Mouse (Mus musculus) megakaryocyte-erythroid progenitor cell, adult 5-6 weeks (primary cell): ENCODE results near the gene Nynrin. TPM values are rescaled to one million over a fixed set of nuclear protein-coding genes. Genes with fewer than 3 reads are reported as not detected.

Experiments used
- ATAC-seq: replicated peaks from 2 replicates; pipeline ENCODE4 v1.8.0; 2016; ENCODE audit warnings: mild to moderate bottlenecking, inconsistent platforms; ENCODE audit not compliant: severe bottlenecking, poor library complexity, low FRiP score, low TSS enrichment
- total RNA-seq, 2 experiments: library from RNA; stranded (forward) in 1 of 2; stranded (reverse) in 1 of 2; fragments of 200-1000, 215-1000 nt in 1 of 2; fragments of >200 nt in 1 of 2; fragmentation: Nextera tagmentation in 1 of 2; gene quantifications; 2 replicates each; pipeline ENCODE4 v1.2.3; 2014 to 2017

The Nynrin gene
- total RNA-seq, 2 experiments from 2014 or later, result 1.2 to 1.9 TPM

- ATAC-seq, result peak; percentile 86; the same call in 1 of the 2 replicates
Observed at GRCm38 (mm10) chr14:55905518-55905917, 51.7 kb downstream of the Nynrin start.

GRCm38 (mm10) chr14:55913406-55913805 is 59.6 kb downstream of the Nynrin start:
- ATAC-seq, result no peak

GRCm38 (mm10) chr14:55918240-55919082 is 64.7 kb downstream of the Nynrin start:
- peak; percentile 62; the same call in 1 of the 2 replicates for ATAC-seq

GRCm38 (mm10) chr14:55922475-55923232 is 68.8 kb downstream of the Nynrin start:
- peak; percentile 86 for ATAC-seq

Other genes starting within 250 kb of the Nynrin start
- gene Rec8, start 236.0 kb upstream of the Nynrin start, total RNA-seq (2014; fragmentation: Nextera tagmentation), result 28.2 and 53.3 TPM in 2 replicates
- 16.0 and 27.6 TPM in 2 replicates for gene Rec8, start 236.0 kb upstream of the Nynrin start, total RNA-seq (2017)
- 79.0 and 101 TPM in 2 replicates for gene Ipo4, start 218.1 kb upstream of the Nynrin start, total RNA-seq (2014; fragmentation: Nextera tagmentation)
- 21.2 and 26.9 TPM in 2 replicates for gene Ipo4, start 218.1 kb upstream of the Nynrin start, total RNA-seq (2017)
- gene Gm49378, start 216.1 kb upstream of the Nynrin start, total RNA-seq (2014; fragmentation: Nextera tagmentation), result 4.9 and 11.6 TPM in 2 replicates
- gene Gm49378, start 216.1 kb upstream of the Nynrin start, total RNA-seq (2017), result 3.5 and 3.7 TPM in 2 replicates
- gene Tm9sf1, start 210.2 kb upstream of the Nynrin start, total RNA-seq (2014; fragmentation: Nextera tagmentation), result 43.8 and 52.6 TPM in 2 replicates
- 61.9 and 77.4 TPM in 2 replicates for gene Tm9sf1, start 210.2 kb upstream of the Nynrin start, total RNA-seq (2017)
- gene Tssk4, start 203.8 kb upstream of the Nynrin start, total RNA-seq (2014; fragmentation: Nextera tagmentation), result 0.87 and 0.99 TPM in 2 replicates
- gene Tssk4, start 203.8 kb upstream of the Nynrin start, total RNA-seq (2017), result 0.69 TPM in 1 of 2 replicates, not detected in the other
- 39.9 and 57.6 TPM in 2 replicates for gene Mdp1, start 193.5 kb upstream of the Nynrin start, total RNA-seq (2014; fragmentation: Nextera tagmentation)
- 33.5 and 34.1 TPM in 2 replicates for gene Mdp1, start 193.5 kb upstream of the Nynrin start, total RNA-seq (2017)
- gene Gmpr2, start 182.1 kb upstream of the Nynrin start, total RNA-seq (2014; fragmentation: Nextera tagmentation), result 20.2 and 31.1 TPM in 2 replicates
- gene Gmpr2, start 182.1 kb upstream of the Nynrin start, total RNA-seq (2017), result 22.6 and 24.8 TPM in 2 replicates
- 398 and 455 TPM in 2 replicates for gene Nedd8, start 181.9 kb upstream of the Nynrin start, total RNA-seq (2014; fragmentation: Nextera tagmentation)
- 365 and 374 TPM in 2 replicates for gene Nedd8, start 181.9 kb upstream of the Nynrin start, total RNA-seq (2017)
- gene Tinf2, start 172.2 kb upstream of the Nynrin start, total RNA-seq (2014; fragmentation: Nextera tagmentation), result 22.2 and 59.3 TPM in 2 replicates
- 22.8 and 24.0 TPM in 2 replicates for gene Tinf2, start 172.2 kb upstream of the Nynrin start, total RNA-seq (2017)
- gene Tgm1, start 140.1 kb upstream of the Nynrin start, total RNA-seq (2014; fragmentation: Nextera tagmentation), result not detected in 2 replicates
- 0.15 TPM in 1 of 2 replicates, not detected in the other for gene Tgm1, start 140.1 kb upstream of the Nynrin start, total RNA-seq (2017)
- 14.4 and 20.2 TPM in 2 replicates for gene Rabggta, start 131.7 kb upstream of the Nynrin start, total RNA-seq (2014; fragmentation: Nextera tagmentation)
- 7.7 and 12.6 TPM in 2 replicates for gene Rabggta, start 131.7 kb upstream of the Nynrin start, total RNA-seq (2017)
- 21.5 and 31.0 TPM in 2 replicates for gene Dhrs1, start 108.3 kb upstream of the Nynrin start, total RNA-seq (2014; fragmentation: Nextera tagmentation)
- gene Dhrs1, start 108.3 kb upstream of the Nynrin start, total RNA-seq (2017), result 10.0 and 10.3 TPM in 2 replicates
- gene Nop9, start 108.3 kb upstream of the Nynrin start, total RNA-seq (2014; fragmentation: Nextera tagmentation), result 35.8 and 52.0 TPM in 2 replicates
- 24.8 and 27.5 TPM in 2 replicates for gene Nop9, start 108.3 kb upstream of the Nynrin start, total RNA-seq (2017)
- not detected in 2 replicates for gene Cideb, start 95.6 kb upstream of the Nynrin start, total RNA-seq (2014; fragmentation: Nextera tagmentation)
- gene Cideb, start 95.6 kb upstream of the Nynrin start, total RNA-seq (2017), result not detected in 2 replicates
- gene Ltb4r2, start 92.6 kb upstream of the Nynrin start, total RNA-seq (2014; fragmentation: Nextera tagmentation), result not detected in 2 replicates
- 0.38 and 1.7 TPM in 2 replicates for gene Ltb4r2, start 92.6 kb upstream of the Nynrin start, total RNA-seq (2017)
- 0.50 and 3.5 TPM in 2 replicates for gene Ltb4r1, start 88.0 kb upstream of the Nynrin start, total RNA-seq (2014; fragmentation: Nextera tagmentation)
- gene Ltb4r1, start 88.0 kb upstream of the Nynrin start, total RNA-seq (2017), result 0.76 and 3.1 TPM in 2 replicates
- not detected in 2 replicates for gene Adcy4, start 69.9 kb upstream of the Nynrin start, total RNA-seq (2014; fragmentation: Nextera tagmentation)
- not detected in 2 replicates for gene Adcy4, start 69.9 kb upstream of the Nynrin start, total RNA-seq (2017)
- gene Ripk3, start 65.1 kb upstream of the Nynrin start, total RNA-seq (2014; fragmentation: Nextera tagmentation), result 55.7 and 87.0 TPM in 2 replicates
- gene Ripk3, start 65.1 kb upstream of the Nynrin start, total RNA-seq (2017), result 8.9 and 23.1 TPM in 2 replicates
- gene Nfatc4, start 30.9 kb upstream of the Nynrin start, total RNA-seq (2014; fragmentation: Nextera tagmentation), result not detected in 2 replicates
- gene Nfatc4, start 30.9 kb upstream of the Nynrin start, total RNA-seq (2017), result not detected in 2 replicates
- not detected in 2 replicates for gene Cbln3, start 30.4 kb downstream of the Nynrin start, total RNA-seq (2014; fragmentation: Nextera tagmentation)
- not detected in 2 replicates for gene Cbln3, start 30.4 kb downstream of the Nynrin start, total RNA-seq (2017)
- 10.9 and 12.1 TPM in 2 replicates for gene Khnyn, start 30.9 kb downstream of the Nynrin start, total RNA-seq (2014; fragmentation: Nextera tagmentation)
- 8.7 and 16.3 TPM in 2 replicates for gene Khnyn, start 30.9 kb downstream of the Nynrin start, total RNA-seq (2017)
- 7.8 and 17.0 TPM in 2 replicates for gene Sdr39u1, start 46.3 kb downstream of the Nynrin start, total RNA-seq (2014; fragmentation: Nextera tagmentation)
- 3.9 and 6.7 TPM in 2 replicates for gene Sdr39u1, start 46.3 kb downstream of the Nynrin start, total RNA-seq (2017)
- 1.4 TPM in 1 of 2 replicates, not detected in the other for gene Cma1, start 90.7 kb downstream of the Nynrin start, total RNA-seq (2014; fragmentation: Nextera tagmentation)
- gene Cma1, start 90.7 kb downstream of the Nynrin start, total RNA-seq (2017), result 1.1 TPM in 1 of 2 replicates, not detected in the other
- gene Cma2, start 97.0 kb downstream of the Nynrin start, total RNA-seq (2014; fragmentation: Nextera tagmentation), result not detected in 2 replicates
- not detected in 2 replicates for gene Cma2, start 97.0 kb downstream of the Nynrin start, total RNA-seq (2017)
- not detected in 2 replicates for gene Mcpt1, start 164.0 kb downstream of the Nynrin start, total RNA-seq (2014; fragmentation: Nextera tagmentation)
- gene Mcpt1, start 164.0 kb downstream of the Nynrin start, total RNA-seq (2017), result not detected in 2 replicates
- gene Mcpt9, start 176.5 kb downstream of the Nynrin start, total RNA-seq (2014; fragmentation: Nextera tagmentation), result not detected in 2 replicates
- not detected in 2 replicates for gene Mcpt9, start 176.5 kb downstream of the Nynrin start, total RNA-seq (2017)
- not detected in 2 replicates for gene Mcpt2, start 188.0 kb downstream of the Nynrin start, total RNA-seq (2014; fragmentation: Nextera tagmentation)
- gene Mcpt2, start 188.0 kb downstream of the Nynrin start, total RNA-seq (2017), result not detected in 2 replicates
- not detected in 2 replicates for gene Mcpt4, start 208.3 kb downstream of the Nynrin start, total RNA-seq (2014; fragmentation: Nextera tagmentation)
- not detected in 2 replicates for gene Mcpt4, start 208.3 kb downstream of the Nynrin start, total RNA-seq (2017)
- not detected in 2 replicates for gene Mcpt8, start 231.3 kb downstream of the Nynrin start, total RNA-seq (2014; fragmentation: Nextera tagmentation)
- gene Mcpt8, start 231.3 kb downstream of the Nynrin start, total RNA-seq (2017), result 1.2 TPM in 1 of 2 replicates, not detected in the other
- gene Ctsg, start 248.6 kb downstream of the Nynrin start, total RNA-seq (2014; fragmentation: Nextera tagmentation), result 2.8 TPM in 1 of 2 replicates, not detected in the other
- gene Ctsg, start 248.6 kb downstream of the Nynrin start, total RNA-seq (2017), result 3.5 and 16.0 TPM in 2 replicates